Mouse (Mus musculus) kidney, postnatal 0 days (tissue): Measurements from ENCODE around the gene Ankrd34a. TPM values are rescaled to one million over a fixed set of nuclear protein-coding genes. Genes with fewer than 3 reads are reported as not detected.

ENCODE experiments used
- ATAC-seq: fragments of 200-750 bp; cut with Nextera tagmentation; replicated peaks from 2 replicates; pipeline ENCODE4 v1.8.0; 2017; ENCODE audit warnings: low read depth, moderate number of reproducible peaks, moderate TSS enrichment, moderate library complexity; ENCODE audit not compliant: low FRiP score
- DNase-seq: peaks from one replicate; pipeline ENCODE4 v3.0.0-alpha.2; 2016; ENCODE audit warnings: low spot score
- H3K27ac ChIP-seq: fragments of 300-500 bp; sonication (generic); 2 replicates; pipeline ENCODE4 v1.5.1; 2014; ENCODE audit warnings: mild to moderate bottlenecking
- H3K27me3 ChIP-seq: fragments of 300-500 bp; sonication (generic); 2 replicates; pipeline ENCODE4 v1.6.1; 2014; ENCODE audit warnings: low read length, mixed read lengths; ENCODE audit not compliant: insufficient read depth
- H3K36me3 ChIP-seq: fragments of 300-500 bp; sonication (generic); 2 replicates; pipeline ENCODE4 v1.6.1; 2014; ENCODE audit warnings: low read length, mixed read lengths; ENCODE audit not compliant: insufficient read depth
- H3K4me1 ChIP-seq: fragments of 300-500 bp; sonication (generic); replicated peaks from 2 replicates; pipeline ENCODE4 v1.6.1; 2014; ENCODE audit warnings: antibody characterized with exemption, low read length, mixed read lengths; ENCODE audit not compliant: insufficient read depth
- H3K4me2 ChIP-seq: fragments of 300-500 bp; sonication (generic); 2 replicates; pipeline ENCODE4 v1.6.1; 2014; ENCODE audit warnings: mild to moderate bottlenecking, low read length, moderate library complexity, mixed read lengths
- H3K4me3 ChIP-seq: fragments of 300-500 bp; sonication (generic); replicated peaks from 2 replicates; pipeline ENCODE4 v1.5.1; 2014; ENCODE audit warnings: low read depth, low read length
- H3K9ac ChIP-seq: fragments of 300-500 bp; sonication (generic); 2 replicates; pipeline ENCODE4 v1.6.1; 2014; ENCODE audit warnings: low read depth, low read length
- H3K9me3 ChIP-seq: fragments of 300-500 bp; sonication (generic); replicated peaks from 2 replicates; pipeline ENCODE4 v1.6.1; 2016; ENCODE audit warnings: low read length, inconsistent platforms, mixed read lengths
- CTCF ChIP-seq: IDR thresholded peaks from 2 replicates; pipeline ENCODE4 v1.5.1; 2016; ENCODE audit warnings: antibody characterized with exemption, low read depth, mild to moderate bottlenecking, moderate library complexity
- WGBS: fragments of 180-500 bp; shearing (Covaris S2); extraction: QIAGEN DNeasy Blood & Tissue Kit; methylation state at CpG from one replicate; pipeline ENCODE4 v1.1.7; 2014; 5-methylcytosine and 5-hydroxymethylcytosine counted together
- polyA plus RNA-seq: library from polyadenylated mRNA; unstranded; fragments of >200 nt; fragmentation: Nextera tagmentation; extraction: Ambion mirVana; gene quantifications from 2 replicates; pipeline ENCODE4 v1.2.1, GENCODE M21; 2015

The Ankrd34a gene
- polyA plus RNA-seq, 1 experiment from 2014 or later, result 1.2 TPM

- DNase-seq (no peak), ATAC-seq (no peak)
- peak overlapping the region; percentile 48 for H3K4me3 ChIP-seq
- H3K36me3 ChIP-seq, result no peaks in the 10 kb centered on the region
- peak overlapping the region; percentile 45; the same call in 1 of the 2 replicates for H3K9ac ChIP-seq
- WGBS, result under 1% methylated on average over 9 of the region's 12 CpGs
- H3K27ac ChIP-seq, result no peak overlapping the region
- H3K4me2 ChIP-seq, result peak overlapping the region; percentile 84
- 0 out of 2 replicates have a peak, but pooled peaks cover 5% of the 10 kb centered on the region for H3K27me3 ChIP-seq
- peaks cover 19% of the 10 kb centered on the region for H3K4me1 ChIP-seq
- H3K9me3 ChIP-seq, result no peaks in the 10 kb centered on the region
- TF ChIP-seq CTCF, result no peak
Observed at GRCm38 (mm10) chr3:96596855-96597254, 419 bp downstream of the Ankrd34a start.

- no peak for TF ChIP-seq CTCF
- ATAC-seq (no peak), DNase-seq (no peak)
- H3K27me3 ChIP-seq, result 0 out of 2 replicates have a peak, but pooled peaks cover 5% of the 10 kb centered on the region
- H3K4me1 ChIP-seq, result peaks cover 19% of the 10 kb centered on the region
- H3K9me3 ChIP-seq, result no peaks in the 10 kb centered on the region
- WGBS, result under 1% methylated on average over 40 of the region's 40 CpGs
- H3K36me3 ChIP-seq, result no peaks in the 10 kb centered on the region
- peak overlapping the region; percentile 47; the same call in 1 of the 2 replicates for H3K27ac ChIP-seq
- peak overlapping the region; percentile 62 for H3K9ac ChIP-seq
- H3K4me3 ChIP-seq, result peak overlapping the region; percentile 48
- peak overlapping the region; percentile 84 for H3K4me2 ChIP-seq
Observed at GRCm38 (mm10) chr3:96597435-96597891, 1.0 kb downstream of the Ankrd34a start.

- no peak for ATAC-seq
- peaks cover 25% of the 10 kb centered on the region for H3K4me1 ChIP-seq
- H3K36me3 ChIP-seq, result no peaks in the 10 kb centered on the region
- H3K9ac ChIP-seq, result peak overlapping the region; percentile 62
- TF ChIP-seq CTCF, result no peak
- 3% methylated on average over 53 of the region's 54 CpGs for WGBS
- H3K27ac ChIP-seq, result peak overlapping the region; percentile 47; the same call in 1 of the 2 replicates
- H3K4me2 ChIP-seq, result peak overlapping the region; percentile 84
- H3K27me3 ChIP-seq, result 0 out of 2 replicates have a peak, but pooled peaks cover 5% of the 10 kb centered on the region
- H3K4me3 ChIP-seq, result peak overlapping the region; percentile 48
- peak; percentile 80 for DNase-seq
- H3K9me3 ChIP-seq, result no peaks in the 10 kb centered on the region
Observed at GRCm38 (mm10) chr3:96598156-96599068, 2.0 kb downstream of the Ankrd34a start.

GRCm38 (mm10) chr3:96599069-96599393, 2.6 kb downstream of the Ankrd34a start:
- Histone ChIP-seq H3K4me1 (peaks cover 25% of the 10 kb centered on the region), H3K27me3 (0 out of 2 replicates have a peak, but pooled peaks cover 5% of the 10 kb centered on the region), H3K9ac (no peak overlapping the region), H3K4me2 (no peak overlapping the region), H3K36me3 (no peaks in the 10 kb centered on the region), H3K27ac (no peak overlapping the region), H3K4me3 (peak overlapping the region; percentile 48), H3K9me3 (no peaks in the 10 kb centered on the region)
- ATAC-seq (no peak), DNase-seq (no peak)
- WGBS, result 62% methylated on average over 8 of the region's 8 CpGs
- no peak for TF ChIP-seq CTCF

GRCm38 (mm10) chr3:96599411-96599810, 3.0 kb downstream of the Ankrd34a start:
- 93% methylated on average over 3 of the region's 3 CpGs for WGBS
- no peak for DNase-seq
- Histone ChIP-seq H3K4me2 (no peak overlapping the region), H3K36me3 (no peaks in the 10 kb centered on the region), H3K9me3 (no peaks in the 10 kb centered on the region), H3K27me3 (0 out of 2 replicates have a peak, but pooled peaks cover 5% of the 10 kb centered on the region), H3K4me3 (no peak overlapping the region), H3K9ac (no peak overlapping the region), H3K27ac (no peak overlapping the region), H3K4me1 (peaks cover 25% of the 10 kb centered on the region)
- no peak for ATAC-seq
- TF ChIP-seq CTCF, result no peak

GRCm38 (mm10) chr3:96600639-96601250, 4.3 kb downstream of the Ankrd34a start, which contains the start of gene Lix1l:
Lix1l (plus strand) TSS chr3:96601149.
- ATAC-seq (peak; percentile 90), DNase-seq (peak; percentile 100)
- Histone ChIP-seq H3K36me3 (no peaks in the 10 kb centered on the region), H3K27me3 (0 out of 2 replicates have a peak, but pooled peaks cover 2% of the 10 kb centered on the region), H3K4me1 (peaks cover 25% of the 10 kb centered on the region), H3K4me3 (peak within 1 kb of the TSS; percentile 72), H3K27ac (peak within 1 kb of the TSS; percentile 95), H3K4me2 (peak within 1 kb of the TSS; percentile 84), H3K9ac (peak within 1 kb of the TSS; percentile 81), H3K9me3 (no peaks in the 10 kb centered on the region)
- TF ChIP-seq CTCF, result no peak
- WGBS, result 1% methylated on average over 27 of the region's 27 CpGs
